Mouse (Mus musculus) heart, postnatal 25 days (tissue): Measurements from ENCODE around the gene Usp19. TPM values are rescaled to one million over a fixed set of nuclear protein-coding genes. Genes with fewer than 3 reads are reported as not detected.

Experiments used
- DNase-seq: peaks from one replicate; pipeline ENCODE4 v3.0.0; 2022; ENCODE audit warnings: low spot score
- intact Hi-C: fragments of 180-260 bp; cut with DNase I; formaldehyde crosslinking; loops from one replicate; pipeline ENCODE4 v1.15.1; 2025
- total RNA-seq, 2 experiments: library from RNA; stranded (reverse); gene quantifications; 2 replicates each; pipeline ENCODE4 v1.2.3; 2021

Usp19 gene
- total RNA-seq, 2 experiments from 2014 or later: 78.7 to 93.7 TPM

DNA sequence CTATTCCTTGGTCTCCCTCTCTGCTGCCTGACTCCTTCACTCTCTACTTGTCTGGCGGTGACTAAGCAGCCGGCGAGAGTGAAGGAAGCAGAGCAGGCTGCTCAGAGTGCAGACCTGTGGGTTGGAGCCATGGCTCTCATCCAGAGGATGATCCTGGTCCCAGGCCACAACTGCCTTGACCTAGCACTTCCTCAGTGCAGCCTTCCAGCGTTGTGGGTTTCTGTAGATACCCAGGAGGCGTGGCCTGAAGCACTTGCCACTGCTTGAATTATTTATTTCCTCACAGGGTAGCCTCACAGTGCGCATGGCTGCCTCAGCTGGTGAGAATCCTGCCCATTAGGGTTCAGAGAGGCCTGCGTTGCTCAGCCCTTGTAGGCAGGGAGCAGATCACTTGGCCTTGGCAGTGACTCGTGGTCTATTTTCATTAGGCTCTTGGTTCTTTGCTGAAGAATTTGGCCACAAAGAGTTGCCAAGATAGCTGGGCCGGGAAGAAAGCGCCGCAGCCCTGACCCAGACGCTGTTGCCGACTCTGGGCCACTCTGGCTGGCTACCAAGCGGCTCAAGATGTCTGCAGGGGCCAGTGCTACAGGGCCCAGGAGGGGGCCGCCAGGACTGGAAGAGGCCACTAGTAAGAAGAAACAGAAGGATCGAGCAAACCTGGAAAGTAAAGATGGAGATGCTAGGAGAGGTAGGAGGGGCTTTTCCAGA is 1.8 kb downstream of the Usp19 start:
- intact Hi-C loops: loop anchor here (2.0 kb wide), 1 partner anchor 23 kb away; no protein-coding TSS in a partner anchor
- no peak for DNase-seq

DNA sequence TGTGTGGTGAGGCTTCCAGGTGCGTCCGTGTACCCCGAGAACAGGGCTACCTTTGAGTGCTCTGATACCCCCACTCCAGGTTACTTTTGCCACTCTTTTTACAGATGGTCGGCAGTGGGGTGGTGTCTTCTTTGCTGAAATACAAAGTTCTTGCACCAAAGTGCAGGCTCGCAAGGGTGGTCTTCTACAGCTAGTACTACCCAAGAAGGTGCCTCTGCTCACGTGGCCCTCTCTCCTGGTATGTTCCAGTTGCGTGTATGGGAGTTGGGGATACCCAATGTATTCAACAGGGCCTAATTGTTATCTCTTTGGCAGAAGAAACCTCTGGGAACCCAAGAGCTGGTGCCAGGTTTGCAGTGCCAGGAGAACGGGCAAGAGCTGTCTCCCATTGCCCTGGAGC is 2.8 kb downstream of the Usp19 start:
- DNase-seq: no peak
- intact Hi-C loops: loop anchor here (2.0 kb wide), 1 partner anchor 22 kb away; no protein-coding TSS in a partner anchor

DNA sequence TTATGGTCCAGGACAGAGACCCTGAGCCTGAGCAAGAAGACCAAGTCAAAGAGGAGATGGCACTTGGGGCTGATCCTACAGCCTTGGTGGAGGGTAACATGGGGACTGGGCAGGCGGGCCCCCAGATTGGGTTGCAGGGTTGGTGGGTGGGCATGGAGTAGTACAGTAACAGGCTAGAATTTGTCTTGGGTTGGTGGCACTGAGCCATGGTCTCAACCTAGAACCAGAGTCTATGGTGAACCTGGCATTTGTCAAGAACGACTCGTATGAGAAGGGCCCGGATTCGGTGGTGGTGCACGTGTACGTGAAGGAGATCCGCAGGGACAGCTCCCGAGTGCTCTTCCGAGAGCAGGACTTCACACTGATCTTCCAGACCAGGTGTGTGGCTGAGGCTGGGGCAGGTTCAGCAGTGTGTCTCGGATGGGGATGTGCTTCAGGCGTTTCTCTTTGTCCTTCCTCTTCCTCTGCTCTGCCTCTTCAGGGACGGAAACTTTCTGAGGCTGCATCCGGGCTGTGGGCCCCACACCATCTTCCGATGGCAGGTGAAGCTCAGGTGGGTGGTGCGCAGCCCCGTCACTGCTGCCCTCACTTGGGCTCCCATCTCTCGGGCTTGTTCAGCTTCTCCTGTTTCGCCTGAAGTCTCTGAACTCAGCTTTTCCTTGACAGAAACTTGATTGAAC is 3.9 kb downstream of the Usp19 start:
- intact Hi-C loops: no loop called here
- DNase-seq: no peak

DNA sequence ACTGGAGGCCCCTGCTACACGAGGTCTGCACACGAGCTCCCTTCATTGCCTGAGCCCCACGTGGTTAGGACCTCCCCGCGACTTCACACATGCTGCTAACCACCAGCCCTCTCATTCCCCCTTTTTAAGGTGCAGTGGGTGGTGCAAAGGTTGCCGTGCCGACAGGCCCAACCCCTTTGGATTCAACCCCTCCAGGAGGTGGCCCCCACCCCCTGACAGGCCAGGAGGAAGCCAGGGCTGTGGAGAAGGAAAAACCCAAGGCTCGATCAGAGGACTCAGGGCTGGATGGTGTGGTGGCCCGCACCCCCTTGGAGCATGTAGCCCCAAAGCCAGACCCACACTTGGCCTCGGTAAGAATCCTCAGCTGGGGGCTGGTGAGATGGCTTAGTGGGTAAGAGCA is 4.5 kb downstream of the Usp19 start:
- intact Hi-C loops: no loop called here
- DNase-seq: no peak

DNA sequence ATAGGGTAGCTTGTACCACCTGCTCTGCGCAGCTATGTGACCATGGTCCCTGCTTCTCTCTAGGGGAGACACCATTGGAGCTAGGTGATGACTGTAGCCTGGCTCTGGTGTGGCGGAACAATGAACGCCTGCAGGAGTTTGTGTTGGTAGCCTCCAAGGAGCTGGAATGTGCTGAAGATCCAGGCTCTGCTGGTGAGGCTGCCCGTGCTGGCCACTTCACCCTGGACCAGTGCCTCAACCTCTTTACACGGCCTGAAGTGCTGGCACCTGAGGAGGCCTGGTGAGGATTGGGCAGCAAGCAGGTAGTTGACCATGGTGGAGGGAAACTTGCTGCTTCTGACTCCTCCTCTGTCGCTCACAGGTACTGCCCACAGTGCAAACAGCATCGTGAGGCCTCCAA is 8.8 kb downstream of the Usp19 start:
- intact Hi-C loops: no loop called here
- no peak for DNase-seq

DNA sequence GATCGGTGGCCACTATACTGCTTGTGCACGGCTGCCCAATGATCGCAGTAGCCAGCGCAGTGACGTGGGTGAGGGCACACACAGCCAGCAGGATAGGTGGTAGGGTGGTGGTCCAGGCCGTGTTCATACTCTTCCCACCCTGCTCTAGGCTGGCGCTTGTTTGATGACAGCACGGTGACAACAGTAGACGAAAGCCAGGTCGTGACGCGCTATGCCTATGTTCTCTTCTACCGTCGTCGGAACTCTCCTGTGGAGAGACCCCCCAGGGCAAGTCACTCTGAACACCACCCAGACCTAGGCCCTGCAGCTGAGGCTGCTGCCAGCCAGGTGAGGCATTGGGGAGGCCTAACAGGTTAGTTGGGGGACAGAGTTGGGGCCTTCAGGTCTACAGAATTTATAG is 9.5 kb downstream of the Usp19 start:
- intact Hi-C loops: no loop called here
- no peak for DNase-seq

DNA sequence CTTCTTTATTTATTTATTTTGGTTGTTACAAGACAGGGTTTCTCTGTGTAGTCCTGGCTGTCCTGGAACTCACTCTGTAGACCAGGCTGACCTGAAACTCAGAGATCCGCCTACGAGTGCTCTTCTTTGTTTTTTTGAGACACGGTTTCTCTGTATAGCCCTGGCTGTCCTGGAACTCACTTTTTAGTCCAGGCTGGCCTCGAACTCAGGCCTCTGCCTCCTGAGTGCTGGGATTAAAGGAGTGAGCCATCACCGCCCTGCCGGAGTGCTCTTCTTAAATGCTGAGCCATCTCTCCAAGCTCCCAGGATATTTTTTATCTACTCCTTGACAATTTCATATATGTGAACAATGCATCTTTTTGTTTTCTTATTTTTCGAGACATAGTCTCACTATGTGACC is 16.5 kb downstream of the Usp19 start:
- intact Hi-C loops: no loop called here
- no peak for DNase-seq

DNA sequence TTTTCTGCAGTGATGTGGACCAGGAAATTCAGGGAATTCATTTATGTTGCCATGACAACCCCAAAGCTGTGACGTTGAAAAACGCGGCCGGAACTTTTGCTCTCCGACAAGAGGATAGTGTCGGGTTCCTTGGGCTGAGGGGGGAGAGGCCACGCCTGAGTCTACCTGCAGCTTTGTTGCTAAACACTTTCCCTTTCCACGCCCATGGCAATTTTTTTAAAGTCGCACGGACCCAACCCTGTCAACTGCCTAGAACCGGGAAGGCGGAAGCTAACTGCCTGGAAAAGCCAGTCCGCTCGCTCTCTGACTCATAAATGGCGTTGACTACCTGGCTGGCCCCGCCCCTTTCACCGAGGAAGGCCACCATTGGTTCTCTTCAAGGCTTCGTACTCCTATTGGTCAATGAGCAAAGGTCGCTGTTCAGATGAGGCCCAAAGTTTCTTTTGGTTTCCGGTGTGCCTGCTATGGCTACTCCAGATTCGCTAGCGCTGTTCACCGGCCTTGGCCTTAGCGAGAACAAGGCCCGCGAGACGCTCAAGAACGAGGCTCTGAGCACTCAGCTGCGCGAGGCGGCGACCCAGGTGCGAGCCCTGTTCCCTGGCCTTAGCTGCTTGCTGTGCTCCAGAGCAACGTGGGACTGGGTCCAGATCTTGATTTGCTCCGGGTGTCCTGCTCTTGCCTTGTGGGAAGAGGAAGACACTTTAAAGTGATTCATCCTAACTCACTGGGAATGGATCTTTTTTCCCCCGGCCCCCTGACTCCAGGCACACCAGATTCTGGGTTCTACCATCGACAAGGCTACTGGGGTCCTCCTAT is 17.4 kb downstream of the Usp19 start, which contains the start of gene Qars:
Gene Qars, plus strand, starts transcription at position 88 of the 816 bp plus-strand sequence.
- DNase-seq: peak; percentile 90
- intact Hi-C loops: no loop called here

DNA sequence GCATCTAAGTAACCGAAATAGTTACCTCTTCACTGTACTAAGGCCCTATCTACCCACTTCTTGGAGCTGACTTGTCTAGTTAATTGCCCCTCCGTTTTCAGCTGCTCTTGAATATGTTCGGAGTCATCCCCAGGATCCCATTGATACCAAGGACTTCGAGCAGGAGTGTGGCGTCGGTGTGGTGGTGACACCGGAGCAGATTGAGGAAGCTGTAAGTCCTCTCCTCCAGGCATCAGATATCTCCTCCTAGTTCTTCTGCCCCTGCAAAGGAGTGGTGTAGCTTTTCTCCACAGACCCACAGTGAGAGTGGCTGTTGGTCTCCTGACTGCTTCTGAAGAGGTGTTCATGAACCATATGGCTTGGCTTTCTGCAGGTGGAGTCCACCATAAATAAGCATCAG is 18.4 kb downstream of the Usp19 start:
- intact Hi-C loops: no loop called here
- no peak for DNase-seq

DNA sequence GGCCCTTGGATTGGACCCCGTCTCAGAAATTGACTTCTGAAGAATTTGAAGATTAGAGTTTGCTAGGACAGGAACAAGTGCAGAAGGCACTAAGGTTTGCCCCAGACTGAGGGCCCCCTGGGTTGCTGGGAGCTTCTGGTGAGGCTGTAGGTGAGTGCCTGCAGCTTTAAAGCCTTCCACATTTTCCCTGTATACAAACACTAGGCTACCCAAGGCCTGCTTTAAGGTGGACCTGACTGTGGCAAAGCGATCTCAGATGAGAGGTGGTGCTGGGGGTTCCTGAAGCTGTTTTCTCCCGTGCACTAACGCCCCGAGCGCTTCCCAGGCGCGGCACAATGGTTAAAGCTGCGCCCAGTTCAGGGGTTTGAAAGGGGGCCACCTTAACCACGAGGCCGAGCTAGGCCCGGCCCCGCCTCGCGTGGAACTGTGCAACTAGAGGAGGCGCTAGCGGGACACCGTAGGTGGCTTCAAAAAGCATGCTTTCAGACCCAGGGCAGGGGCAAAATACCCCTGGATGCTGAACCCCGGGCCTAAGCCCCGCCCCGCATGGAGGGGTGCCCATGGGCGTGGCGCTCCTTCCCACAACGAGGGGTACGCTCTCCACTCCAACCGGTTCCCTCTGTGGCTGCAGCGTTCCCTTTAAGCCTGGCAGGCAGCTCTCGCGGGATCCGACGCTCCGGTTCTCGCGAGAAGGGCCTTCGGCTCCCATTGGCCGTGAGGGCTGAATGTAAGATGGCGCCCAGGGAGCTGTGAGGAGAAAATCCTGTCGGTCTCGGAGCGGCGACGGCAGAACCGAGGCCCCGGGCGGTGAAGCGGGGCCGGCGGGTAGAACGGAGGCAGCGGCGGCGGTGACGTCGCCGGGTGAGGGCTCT is 26.2 kb downstream of the Usp19 start, which contains the start of gene Qrich1:
Gene Qrich1, plus strand, starts transcription at position 427 of the 872 bp plus-strand sequence.
- DNase-seq: peak; percentile 92
- intact Hi-C loops: no loop called here

DNA sequence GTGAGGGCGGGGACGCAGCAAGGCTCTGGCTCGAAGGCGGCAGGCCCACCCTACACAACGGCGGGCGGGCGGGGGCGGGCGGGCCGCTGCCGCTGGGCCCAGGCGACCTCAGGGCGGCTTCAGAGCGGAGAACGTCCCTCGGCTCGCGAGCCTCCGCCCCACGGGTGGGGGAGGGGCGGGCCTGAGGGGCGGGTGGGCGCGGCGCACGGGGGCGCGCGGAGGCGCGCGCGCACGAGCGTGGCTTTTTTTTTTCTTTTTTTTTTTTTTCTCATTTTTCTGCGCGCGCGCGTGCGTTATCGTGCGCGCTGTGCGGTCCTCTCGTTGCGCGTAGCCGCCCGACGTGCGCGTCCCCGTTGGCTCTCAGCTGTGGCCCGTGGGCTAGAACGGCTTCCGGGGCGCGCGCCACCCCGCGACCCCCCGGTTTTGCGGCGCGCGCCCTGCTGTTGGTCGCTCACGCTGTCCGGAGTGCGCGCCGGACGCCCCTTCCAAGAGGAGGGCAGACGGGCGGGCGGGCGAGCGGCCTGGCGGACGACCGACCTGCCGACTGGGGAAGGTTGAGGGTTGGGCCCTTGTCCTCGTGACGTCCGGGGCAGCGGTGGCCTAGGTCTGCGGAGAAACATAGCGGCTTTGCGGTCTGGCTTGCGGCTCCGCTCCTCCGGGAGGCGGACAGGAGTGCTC is 27.0 kb downstream of the Usp19 start:
- intact Hi-C loops: no loop called here
- peak; percentile 71 for DNase-seq

DNA sequence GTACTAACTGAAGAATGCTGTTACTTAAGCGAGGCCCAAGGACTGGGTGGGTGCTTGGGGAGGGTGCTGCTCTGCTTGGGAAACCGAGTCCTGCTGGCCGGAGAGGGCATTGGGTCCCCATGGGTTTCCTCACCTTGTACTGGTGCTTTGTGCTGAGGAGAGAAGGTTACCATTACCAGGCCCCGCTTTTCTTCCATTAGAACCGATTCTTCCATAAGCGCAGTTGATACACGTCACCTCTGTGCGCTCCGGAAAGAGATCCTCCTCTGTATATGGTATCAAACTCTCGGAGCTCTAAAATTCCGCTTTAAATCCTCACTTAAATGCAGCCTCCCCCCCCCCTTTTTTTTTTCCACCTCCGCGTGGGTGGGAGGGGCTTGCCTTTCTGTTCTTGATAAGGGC is 27.5 kb downstream of the Usp19 start:
- intact Hi-C loops: no loop called here
- no peak for DNase-seq

DNA sequence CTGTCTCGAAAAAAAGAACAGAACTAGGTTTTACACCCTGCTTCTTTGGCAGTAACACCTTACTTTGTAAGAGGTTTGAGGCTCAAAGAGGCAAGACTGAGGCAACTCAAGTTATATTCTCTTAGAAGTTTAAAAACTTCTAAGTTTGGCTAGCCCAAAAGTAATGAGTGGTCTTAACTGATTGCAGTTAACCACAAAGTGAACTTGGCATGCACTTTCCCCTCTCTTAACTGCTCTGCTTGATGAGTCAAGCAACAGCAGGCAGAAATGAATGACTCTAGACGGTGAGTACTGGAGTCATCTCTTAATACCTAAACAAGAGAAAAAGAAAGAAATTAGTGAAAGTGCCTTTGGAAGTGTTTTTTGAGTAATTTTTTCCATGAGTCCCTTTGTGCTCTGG is 31.2 kb downstream of the Usp19 start:
- intact Hi-C loops: loop anchor here (5.0 kb wide), 1 partner anchor 36 kb away; no protein-coding TSS in a partner anchor
- no peak for DNase-seq

DNA sequence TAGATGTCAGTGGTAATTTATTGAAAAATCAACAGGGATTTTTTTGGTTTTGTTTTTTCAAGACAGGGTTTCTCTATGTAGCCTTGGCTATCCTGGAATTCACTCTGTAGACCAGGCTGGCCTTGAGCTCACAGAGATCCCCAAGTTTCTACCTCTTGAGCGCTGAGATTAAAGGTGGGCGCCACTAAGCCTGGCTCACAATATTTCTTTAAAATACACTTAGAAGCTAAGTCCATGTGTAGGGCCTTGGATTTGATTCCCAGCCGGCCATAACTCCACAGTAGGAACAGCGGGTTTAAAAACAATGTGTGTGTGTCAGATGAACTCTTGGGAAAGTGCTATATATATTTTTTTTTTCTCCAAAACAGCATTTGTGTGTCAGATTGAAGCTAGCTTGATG is 32.9 kb downstream of the Usp19 start:
- intact Hi-C loops: loop anchor here (5.0 kb wide), 1 partner anchor 34 kb away; no protein-coding TSS in a partner anchor
- DNase-seq: no peak

DNA sequence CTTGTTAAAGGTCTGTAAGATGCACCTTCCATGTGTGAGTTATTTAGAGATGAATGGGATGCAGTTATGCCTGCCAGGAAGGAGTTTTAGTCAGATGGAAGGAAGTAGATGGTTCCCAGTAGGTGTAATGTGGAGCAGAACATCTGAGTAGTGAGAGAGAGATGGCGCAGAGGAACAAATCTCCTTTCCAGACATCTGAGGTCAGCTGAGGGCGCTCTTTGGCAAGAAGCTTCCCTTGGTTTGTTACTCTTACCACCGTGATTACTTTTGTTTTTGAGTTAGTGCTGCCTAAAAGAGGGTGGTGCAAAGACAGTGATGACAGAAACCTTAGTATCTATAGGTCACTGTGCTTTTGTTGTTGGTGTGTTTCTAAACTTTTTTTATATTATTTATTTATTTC is 35.0 kb downstream of the Usp19 start:
- no peak for DNase-seq
- intact Hi-C loops: no loop called here

DNA sequence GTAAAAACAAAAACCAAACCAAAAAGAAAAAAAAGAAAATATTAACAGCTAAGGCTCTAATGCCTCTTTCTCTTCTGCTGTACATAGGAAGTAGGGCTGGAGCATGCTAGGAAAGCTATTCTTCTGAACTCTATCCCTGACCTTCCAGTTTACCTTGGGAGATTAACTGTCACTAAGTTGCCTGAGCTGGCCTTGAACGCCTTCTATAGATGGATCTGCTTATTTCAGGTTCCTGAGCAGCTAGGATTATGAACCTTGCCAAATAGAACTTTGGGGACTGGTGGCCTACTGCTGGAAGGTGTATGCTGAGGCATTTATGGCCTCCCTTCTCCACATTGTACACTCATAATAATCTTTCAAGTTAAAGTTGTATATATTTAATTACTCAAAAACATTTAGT is 40.6 kb downstream of the Usp19 start:
- DNase-seq: no peak
- intact Hi-C loops: no loop called here

DNA sequence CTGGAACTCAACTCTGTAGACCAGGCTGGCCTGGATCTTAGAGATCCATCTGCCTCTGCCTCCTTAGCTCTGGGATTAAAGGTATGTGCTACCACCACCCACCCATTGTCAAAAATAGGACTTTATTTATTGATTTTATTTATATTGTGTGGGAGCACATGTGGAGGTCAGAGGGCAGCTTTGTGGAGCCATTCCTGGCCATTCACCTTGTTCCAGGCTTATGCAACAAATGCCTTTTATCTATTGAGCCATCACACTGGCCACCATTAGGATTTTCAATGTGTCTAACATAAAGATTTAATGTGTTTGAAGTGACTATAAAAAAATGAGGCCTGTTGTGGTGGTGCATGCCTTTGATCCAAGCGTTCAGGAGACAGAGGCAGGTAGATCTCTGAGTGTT is 41.1 kb downstream of the Usp19 start:
- DNase-seq: no peak
- intact Hi-C loops: no loop called here

DNA sequence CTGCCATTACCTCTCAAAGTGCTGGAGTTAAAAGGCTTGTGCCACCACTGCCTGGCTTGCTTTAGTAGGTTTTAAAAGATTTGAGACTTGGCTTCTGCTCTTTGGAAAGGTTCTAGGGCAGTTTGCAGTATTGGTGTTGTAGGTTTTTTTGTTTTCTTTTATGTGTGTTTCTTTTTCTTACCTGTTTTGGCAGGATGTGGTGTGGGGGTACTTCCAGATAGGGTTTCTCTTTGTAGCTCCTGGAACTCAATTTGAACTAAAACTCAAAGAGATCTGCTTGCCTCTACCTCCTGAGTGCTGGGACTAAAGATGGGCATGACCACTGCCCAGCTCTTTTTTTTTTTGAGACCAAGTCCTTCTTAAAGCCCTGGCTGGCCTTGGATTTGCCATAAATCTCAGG is 50.4 kb downstream of the Usp19 start:
- intact Hi-C loops: no loop called here
- no peak for DNase-seq

DNA sequence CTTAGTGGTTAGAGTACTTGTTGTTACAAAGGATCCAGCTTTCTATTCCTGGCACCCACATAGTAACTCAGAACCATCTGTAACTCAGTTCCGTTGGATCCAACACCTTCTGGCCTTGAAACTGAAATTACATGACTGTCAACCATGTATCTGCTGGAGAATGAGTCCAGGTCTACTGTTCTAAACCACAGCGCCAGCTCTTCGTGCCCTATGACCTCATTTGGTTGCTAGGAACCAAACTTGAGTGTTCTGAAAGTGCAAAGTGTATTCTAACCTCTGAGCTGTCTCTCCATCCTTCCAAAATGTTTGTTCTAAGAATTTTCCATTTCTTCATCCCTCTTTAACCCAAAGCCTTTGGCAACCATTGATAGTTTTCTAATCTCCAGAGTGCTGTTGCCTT is 55.6 kb downstream of the Usp19 start:
- intact Hi-C loops: no loop called here
- no peak for DNase-seq
